8 mouse cellular contexts compared by ENCODE assay signal in genomic region chr2:131264027-131264426, GRCm38 (mm10). TPM values are rescaled to one million over a fixed set of nuclear protein-coding genes. Genes with fewer than 3 reads are reported as not detected.
A peak's percentile ranks its signal among the peaks of the same experiment; 100 is the strongest.
DNase-seq lines count a peak whose midpoint lies in the region; ATAC-seq and TF ChIP-seq lines count a peak whose summit lies in the region.
"Had no signal": no experiment of that assay in that cellular context is flagged by ENCODE, and none has a peak within 500 bp of the region (broad histone marks: within the 10 kb centered on the region; RNA-seq: fewer than 3 reads in every experiment).

No protein-coding gene starts in this region.

- no peak for TF ChIP-seq POLR2A in limb, embryonic 14.5 days (IDR thresholded peaks at IDR 0.05; ENCODE audit: borderline replicate concordance, extremely low read depth, insufficient read depth, insufficient read length)

- no peak overlapping the region for H3K27ac ChIP-seq in lung, postnatal 0 days (ENCODE audit: low read length)
- no peak overlapping the region for H3K27ac ChIP-seq in forebrain, embryonic 12.5 days
- no peak overlapping the region for H3K27ac ChIP-seq in limb, embryonic 14.5 days (replicated peaks; ENCODE audit: low read depth, low read length)
- no peak overlapping the region for H3K27ac ChIP-seq in stomach, embryonic 16.5 days (ENCODE audit: low read length)

- no peak overlapping the region for H3K9ac ChIP-seq in lung, postnatal 0 days (replicated peaks; ENCODE audit: low read depth)
- no peak overlapping the region for H3K9ac ChIP-seq in forebrain, embryonic 12.5 days
- H3K9ac ChIP-seq in limb, embryonic 14.5 days (ENCODE audit: low read depth, low read length, severe bottlenecking), result no peak overlapping the region
- H3K9ac ChIP-seq in stomach, embryonic 16.5 days (ENCODE audit: low read length), result no peak overlapping the region

- no peaks in the 10 kb centered on the region for H3K9me3 ChIP-seq in lung, postnatal 0 days (ENCODE audit: low read length)
- no peaks in the 10 kb centered on the region for H3K9me3 ChIP-seq in forebrain, embryonic 12.5 days
- no peaks in the 10 kb centered on the region for H3K9me3 ChIP-seq in limb, embryonic 14.5 days (ENCODE audit: control insufficient read depth, low read length)
- no peaks in the 10 kb centered on the region for H3K9me3 ChIP-seq in stomach, embryonic 16.5 days (replicated peaks; ENCODE audit: control insufficient read depth, low read length)

- no peak for ATAC-seq in lung, postnatal 0 days
- ATAC-seq in forebrain, embryonic 12.5 days (ENCODE audit: low FRiP score), result no peak
- ATAC-seq in limb, embryonic 14.5 days (ENCODE audit: low FRiP score, low read depth), result no peak
- ATAC-seq in stomach, embryonic 16.5 days (ENCODE audit: insufficient read depth, low FRiP score), result no peak

- TF ChIP-seq CTCF in lung, postnatal 0 days (IDR thresholded peaks at IDR 0.05), result no peak

- no peak overlapping the region for H3K4me3 ChIP-seq in lung, postnatal 0 days (ENCODE audit: low read depth, low read length)
- H3K4me3 ChIP-seq in forebrain, embryonic 12.5 days (replicated peaks), result peak overlapping the region; percentile 93
- H3K4me3 ChIP-seq in limb, embryonic 14.5 days (replicated peaks; ENCODE audit: low read length), result peak overlapping the region; percentile 67; the same call in 1 of the 2 replicates
- peak overlapping the region; percentile 85 for H3K4me3 ChIP-seq in stomach, embryonic 16.5 days (replicated peaks; ENCODE audit: low read length)

- H3K36me3 ChIP-seq in lung, postnatal 0 days (ENCODE audit: insufficient read depth, low read length), result no peaks in the 10 kb centered on the region
- no peaks in the 10 kb centered on the region for H3K36me3 ChIP-seq in forebrain, embryonic 12.5 days (replicated peaks)
- no peaks in the 10 kb centered on the region; the same call in 1 of the 2 replicates for H3K36me3 ChIP-seq in limb, embryonic 14.5 days (ENCODE audit: control insufficient read depth, insufficient read depth, low read length)
- H3K36me3 ChIP-seq in stomach, embryonic 16.5 days (ENCODE audit: control insufficient read depth, insufficient read depth, low read length), result no peaks in the 10 kb centered on the region

- DNase-seq in lung, postnatal 0 days (ENCODE audit: low spot score), result no peak
- no peak for DNase-seq in lung, postnatal 4 days
- no peak for DNase-seq in limb, embryonic 14.5 days (ENCODE audit: low spot score)
- DNase-seq in natural killer cell, adult 2 months (ENCODE audit: low spot score in 2 of 2), result no peak
- DNase-seq in right cerebral cortex, postnatal 4 days, result no peak
- DNase-seq: kidney, postnatal 4 days had no signal

- 48% methylated on average over 6 of the region's 6 CpGs for WGBS in lung, postnatal 0 days
- WGBS in forebrain, embryonic 12.5 days, result 77% methylated on average over 6 of the region's 6 CpGs
- WGBS in limb, embryonic 14.5 days, result 70% methylated on average over 6 of the region's 6 CpGs
- 58% methylated on average over 6 of the region's 6 CpGs for WGBS in stomach, embryonic 16.5 days

- no peak for TF ChIP-seq EP300 in lung, postnatal 0 days (IDR thresholded peaks at IDR 0.05)

- H3K27me3 ChIP-seq in lung, postnatal 0 days (replicated peaks; ENCODE audit: insufficient read depth, low read length), result no peaks in the 10 kb centered on the region
- no peaks in the 10 kb centered on the region for H3K27me3 ChIP-seq in forebrain, embryonic 12.5 days
- no peaks in the 10 kb centered on the region for H3K27me3 ChIP-seq in limb, embryonic 14.5 days (ENCODE audit: control insufficient read depth, insufficient read depth, low read length)
- no peaks in the 10 kb centered on the region for H3K27me3 ChIP-seq in stomach, embryonic 16.5 days (ENCODE audit: control insufficient read depth, insufficient read depth, low read length)

- H3K4me1 ChIP-seq in lung, postnatal 0 days (ENCODE audit: insufficient read depth, low read depth, low read length), result peaks cover 7% of the 10 kb centered on the region; the same call in 1 of the 2 replicates
- peaks cover 34% of the 10 kb centered on the region for H3K4me1 ChIP-seq in forebrain, embryonic 12.5 days
- H3K4me1 ChIP-seq in limb, embryonic 14.5 days (ENCODE audit: control insufficient read depth, insufficient read depth, low read length), result peaks cover 19% of the 10 kb centered on the region
- peaks cover 21% of the 10 kb centered on the region for H3K4me1 ChIP-seq in stomach, embryonic 16.5 days (ENCODE audit: control insufficient read depth, insufficient read depth, low read length)

- H3K4me2 ChIP-seq in lung, postnatal 0 days (replicated peaks; ENCODE audit: low read depth, low read length), result peak overlapping the region; percentile 51; the same call in 1 of the 2 replicates
- peak overlapping the region; percentile 76 for H3K4me2 ChIP-seq in forebrain, embryonic 12.5 days
- peak overlapping the region; percentile 72 for H3K4me2 ChIP-seq in limb, embryonic 14.5 days (replicated peaks; ENCODE audit: low read depth, low read length, severe bottlenecking)
- peak overlapping the region; percentile 66 for H3K4me2 ChIP-seq in stomach, embryonic 16.5 days (ENCODE audit: low read depth, low read length)

RNA-seq across cellular contexts. Expression of gene Pank2, which starts 1.7 kb away (rescaled TPM):
- 22.3 and 26.7 TPM in 2 replicates for polyA plus RNA-seq in lung, postnatal 0 days (2015; fragmentation: Nextera tagmentation; extraction: Ambion mirVana)
- 58.5 and 70.4 TPM in 2 replicates for polyA plus RNA-seq in forebrain, embryonic 12.5 days (2016; fragmentation: Nextera tagmentation; extraction: Ambion mirVana)
- 44.7 and 47.2 TPM in 2 replicates for polyA plus RNA-seq in limb, embryonic 14.5 days (2012; rRNA removed)
- 44.6 and 50.0 TPM in 2 replicates for polyA plus RNA-seq in limb, embryonic 14.5 days (2014; fragmentation: Nextera tagmentation; extraction: Ambion mirVana)
- polyA plus RNA-seq in stomach, embryonic 16.5 days (2015; fragmentation: Nextera tagmentation; extraction: Ambion mirVana), result 24.2 and 25.0 TPM in 2 replicates

RNA-seq across cellular contexts. Expression of gene Mavs, which starts 30.2 kb away (rescaled TPM):
- polyA plus RNA-seq in lung, postnatal 0 days (2015; fragmentation: Nextera tagmentation; extraction: Ambion mirVana), result 14.1 and 14.4 TPM in 2 replicates
- polyA plus RNA-seq in forebrain, embryonic 12.5 days (2016; fragmentation: Nextera tagmentation; extraction: Ambion mirVana), result 11.3 and 13.2 TPM in 2 replicates
- 27.4 and 37.2 TPM in 2 replicates for polyA plus RNA-seq in limb, embryonic 14.5 days (2012; rRNA removed)
- polyA plus RNA-seq in limb, embryonic 14.5 days (2014; fragmentation: Nextera tagmentation; extraction: Ambion mirVana), result 17.2 and 18.6 TPM in 2 replicates
- 23.7 and 29.3 TPM in 2 replicates for polyA plus RNA-seq in stomach, embryonic 16.5 days (2015; fragmentation: Nextera tagmentation; extraction: Ambion mirVana)

RNA-seq across cellular contexts. Expression of gene Ap5s1, which starts 57.1 kb away (rescaled TPM):
- polyA plus RNA-seq in lung, postnatal 0 days (2015; fragmentation: Nextera tagmentation; extraction: Ambion mirVana), result 27.9 and 28.0 TPM in 2 replicates
- polyA plus RNA-seq in forebrain, embryonic 12.5 days (2016; fragmentation: Nextera tagmentation; extraction: Ambion mirVana), result 29.1 and 30.0 TPM in 2 replicates
- polyA plus RNA-seq in limb, embryonic 14.5 days (2012; rRNA removed), result 29.5 and 50.9 TPM in 2 replicates
- 25.9 and 26.7 TPM in 2 replicates for polyA plus RNA-seq in limb, embryonic 14.5 days (2014; fragmentation: Nextera tagmentation; extraction: Ambion mirVana)
- 25.7 and 26.4 TPM in 2 replicates for polyA plus RNA-seq in stomach, embryonic 16.5 days (2015; fragmentation: Nextera tagmentation; extraction: Ambion mirVana)
